Mouse (Mus musculus) limb, embryonic 10.5 days (tissue): ENCODE measurements at regions not wholly inside any gene's neighbourhood (a gene's known extent, or its start where the extent isn't known, plus 50 kb on each side); places are given as distances from the start of the nearest gene placed in this dataset.

Experiments used
- DNase-seq: peaks from one replicate; pipeline ENCODE4 v3.0.0-alpha.2; 2017; ENCODE audit warnings: low spot score
- H3K27ac ChIP-seq: fragments of 300-500 bp; sonication (generic); 2 replicates; pipeline ENCODE4 v1.5.1; 2016; ENCODE audit warnings: mild to moderate bottlenecking
- H3K27me3 ChIP-seq: fragments of 300-500 bp; sonication (generic); 2 replicates; pipeline ENCODE4 v1.6.1; 2016; ENCODE audit warnings: low read depth, mild to moderate bottlenecking; ENCODE audit not compliant: poor library complexity, severe bottlenecking
- H3K36me3 ChIP-seq: fragments of 300-500 bp; sonication (generic); 2 replicates; pipeline ENCODE4 v1.6.1; 2016; ENCODE audit warnings: mild to moderate bottlenecking, moderate library complexity
- H3K4me1 ChIP-seq: fragments of 300-500 bp; sonication (generic); 2 replicates; pipeline ENCODE4 v1.6.1; 2016
- H3K4me3 ChIP-seq: fragments of 300-500 bp; sonication (generic); 2 replicates; pipeline ENCODE4 v1.5.1; 2016; ENCODE audit warnings: mild to moderate bottlenecking, moderate library complexity
- H3K9me3 ChIP-seq: fragments of 300-500 bp; sonication (generic); replicated peaks from 2 replicates; pipeline ENCODE4 v1.6.1; 2016; ENCODE audit warnings: mild to moderate bottlenecking
- WGBS: fragments of 180-500 bp; shearing (Covaris S2); methylation state at CpG from one replicate; pipeline ENCODE4 v1.1.7; 2016; 5-methylcytosine and 5-hydroxymethylcytosine counted together

- Histone ChIP-seq H3K27me3 (no peaks in the 10 kb centered on the region), H3K36me3 (no peaks in the 10 kb centered on the region), H3K27ac (no peak overlapping the region), H3K4me3 (no peak overlapping the region), H3K4me1 (no peaks in the 10 kb centered on the region), H3K9me3 (no peaks in the 10 kb centered on the region)
- WGBS: 88% methylated on average over 4 of the region's 4 CpGs
- no peak for DNase-seq
Observed at GRCm38 (mm10) chr7:65244936-65245335, 88.6 kb upstream of the Fam189a1 start.

GRCm38 (mm10) chr7:65241208-65241607, 84.8 kb upstream of the Fam189a1 start:
- no peaks in the 10 kb centered on the region for H3K36me3 ChIP-seq
- 88% methylated on average over 8 of the region's 8 CpGs for WGBS
- no peaks in the 10 kb centered on the region for H3K27me3 ChIP-seq
- no peak overlapping the region for H3K27ac ChIP-seq
- DNase-seq: no peak
- no peaks in the 10 kb centered on the region for H3K9me3 ChIP-seq
- no peak overlapping the region for H3K4me3 ChIP-seq
- peaks cover 4% of the 10 kb centered on the region; the same call in 1 of the 2 replicates for H3K4me1 ChIP-seq

GRCm38 (mm10) chr7:65235701-65236100, 79.3 kb upstream of the Fam189a1 start:
- WGBS: 94% methylated on average over 3 of the region's 3 CpGs
- Histone ChIP-seq H3K4me1 (peaks cover 4% of the 10 kb centered on the region; the same call in 1 of the 2 replicates), H3K4me3 (no peak overlapping the region), H3K36me3 (no peaks in the 10 kb centered on the region), H3K9me3 (no peaks in the 10 kb centered on the region), H3K27ac (no peak overlapping the region), H3K27me3 (no peaks in the 10 kb centered on the region)
- DNase-seq: no peak

- no peaks in the 10 kb centered on the region for H3K36me3 ChIP-seq
- H3K4me1 ChIP-seq: peaks cover 3% of the 10 kb centered on the region; the same call in 1 of the 2 replicates
- no peaks in the 10 kb centered on the region for H3K9me3 ChIP-seq
- no peak overlapping the region for H3K4me3 ChIP-seq
- no peak for DNase-seq
- H3K27me3 ChIP-seq: no peaks in the 10 kb centered on the region
- H3K27ac ChIP-seq: no peak overlapping the region
- 78% methylated on average over 4 of the region's 4 CpGs for WGBS
Observed at GRCm38 (mm10) chr7:65233681-65234080, 77.3 kb upstream of the Fam189a1 start.

GRCm38 (mm10) chr7:65229306-65229705, 72.9 kb upstream of the Fam189a1 start:
- no peaks in the 10 kb centered on the region for H3K4me1 ChIP-seq
- H3K27ac ChIP-seq: no peak overlapping the region
- DNase-seq: no peak
- H3K9me3 ChIP-seq: no peaks in the 10 kb centered on the region
- H3K4me3 ChIP-seq: no peak overlapping the region
- WGBS: 78% methylated on average over 5 of the region's 5 CpGs
- no peaks in the 10 kb centered on the region for H3K27me3 ChIP-seq
- no peaks in the 10 kb centered on the region for H3K36me3 ChIP-seq

- Histone ChIP-seq H3K27ac (no peak overlapping the region), H3K36me3 (no peaks in the 10 kb centered on the region), H3K4me3 (no peak overlapping the region), H3K9me3 (no peaks in the 10 kb centered on the region), H3K27me3 (no peaks in the 10 kb centered on the region), H3K4me1 (no peaks in the 10 kb centered on the region)
- 81% methylated on average over 4 of the region's 4 CpGs for WGBS
- no peak for DNase-seq
Observed at GRCm38 (mm10) chr7:65226218-65226617, 69.8 kb upstream of the Fam189a1 start.

- WGBS: 79% methylated on average over 14 of the region's 14 CpGs
- Histone ChIP-seq H3K4me1 (0 out of 2 replicates have a peak, but pooled peaks cover 4% of the 10 kb centered on the region), H3K4me3 (no peak overlapping the region), H3K27me3 (no peaks in the 10 kb centered on the region), H3K9me3 (no peaks in the 10 kb centered on the region), H3K27ac (no peak overlapping the region), H3K36me3 (no peaks in the 10 kb centered on the region)
- DNase-seq: no peak
Observed at GRCm38 (mm10) chr7:65213216-65213925, 57.0 kb upstream of the Fam189a1 start.

GRCm38 (mm10) chr7:65207240-65207639, 50.9 kb upstream of the Fam189a1 start:
- Histone ChIP-seq H3K27me3 (no peaks in the 10 kb centered on the region), H3K9me3 (no peaks in the 10 kb centered on the region), H3K36me3 (no peaks in the 10 kb centered on the region), H3K4me1 (no peaks in the 10 kb centered on the region), H3K27ac (no peak overlapping the region), H3K4me3 (no peak overlapping the region)
- WGBS: 94% methylated on average over 10 of the region's 10 CpGs
- peak; percentile 16 for DNase-seq
